Mouse (Mus musculus) cerebellum, postnatal 4 days (tissue): ENCODE data around the gene Ccdc18.
"Not testable (repeated sequence)": the region's sequence is repeated elsewhere in the genome, so short reads cannot be mapped to it uniquely, and the experiment has no call there.

Source experiments
- DNase-seq, 2 experiments: peaks; one replicate each; pipeline ENCODE4 v3.0.0; 2022; ENCODE audit warnings: low spot score in 2 of 2, mixed read lengths in 1 of 2

Gene Ccdc18

DNA sequence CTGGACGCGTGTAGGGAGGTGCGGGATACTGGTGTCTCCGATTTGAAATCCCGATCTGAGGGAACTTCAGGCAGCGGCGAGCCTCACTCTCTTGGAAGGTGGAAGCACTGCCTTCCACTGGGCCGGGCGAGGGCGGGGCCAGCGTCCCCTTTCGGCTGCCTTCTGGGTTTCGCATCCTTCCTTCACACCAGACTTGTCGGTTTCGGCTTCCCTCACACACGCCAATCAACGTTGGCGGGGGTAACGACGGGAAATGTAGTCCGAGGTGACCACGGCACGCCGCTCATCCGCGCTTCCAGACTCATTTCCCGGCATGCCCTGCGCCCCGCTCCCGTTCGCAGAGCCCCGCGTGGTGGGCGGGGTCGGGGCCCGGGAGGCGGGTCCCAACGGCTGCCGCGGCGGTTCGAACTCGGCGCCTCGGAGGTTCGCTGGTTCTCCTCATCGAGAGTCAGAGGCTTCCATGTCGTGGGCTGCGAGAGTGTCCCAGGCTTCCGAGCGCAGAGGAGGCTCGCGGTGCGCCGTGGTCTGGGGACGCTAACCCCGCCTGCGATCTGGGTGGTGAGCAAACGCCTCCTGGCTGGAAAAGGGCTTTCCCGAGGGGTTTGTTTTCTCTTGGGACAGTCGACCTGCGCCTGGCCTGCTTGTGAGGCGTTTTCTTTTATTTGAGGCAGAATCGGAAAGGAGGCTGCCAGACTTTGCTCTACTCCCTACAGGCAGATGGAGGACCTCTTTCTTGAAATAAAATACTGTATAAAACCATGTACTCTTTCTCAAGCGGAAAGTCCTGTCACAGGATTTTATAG lies at the start of gene Ccdc18, which contains the start of gene Tmed5:
Gene Ccdc18, plus strand, starts transcription at position 435 of the 803 bp plus-strand sequence.
Gene Tmed5, minus strand, starts transcription at position 180 of the 803 bp plus-strand sequence.
- DNase-seq, result peak; percentile 94 to 97

DNA sequence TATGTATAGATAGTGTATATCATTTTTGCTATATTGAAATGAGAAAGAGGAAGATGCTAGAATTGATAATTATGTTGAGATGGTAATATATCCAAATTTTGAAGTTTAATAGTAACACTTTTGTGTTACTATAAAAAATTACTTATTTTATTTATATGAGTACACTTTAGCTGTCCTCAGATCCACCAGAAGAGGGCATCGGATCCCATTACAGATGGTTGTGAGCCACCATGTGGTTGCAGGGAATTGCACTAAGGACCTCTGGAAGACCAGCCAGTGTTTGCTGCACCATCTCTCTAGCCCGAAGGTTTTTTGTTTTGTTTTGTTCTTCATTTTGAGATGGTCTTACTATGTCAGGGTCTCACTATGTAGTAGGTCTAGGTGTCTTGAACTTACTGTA lies 47.2 kb upstream of the Ccdc18 start:
- DNase-seq, result no peak

DNA sequence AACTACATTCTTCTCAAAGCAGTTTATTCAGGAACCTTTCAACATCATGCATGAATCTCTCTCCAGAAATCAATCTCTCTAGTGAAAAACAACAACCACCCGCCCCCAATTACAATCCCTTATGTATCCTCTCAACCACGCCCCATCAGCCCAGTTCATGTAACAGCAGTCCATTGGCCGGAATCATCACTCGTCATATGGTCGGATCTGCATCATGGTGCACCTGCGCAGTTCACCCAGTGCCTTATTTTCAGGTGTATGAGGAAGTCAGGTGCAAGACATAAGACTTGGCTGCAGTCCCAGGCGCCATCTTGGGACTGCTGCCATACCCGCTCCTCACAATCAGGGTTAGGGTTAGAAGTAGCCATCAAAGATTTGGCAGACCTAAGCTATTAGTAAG lies 39.9 kb upstream of the Ccdc18 start:
- not testable (repeated sequence) for DNase-seq

DNA sequence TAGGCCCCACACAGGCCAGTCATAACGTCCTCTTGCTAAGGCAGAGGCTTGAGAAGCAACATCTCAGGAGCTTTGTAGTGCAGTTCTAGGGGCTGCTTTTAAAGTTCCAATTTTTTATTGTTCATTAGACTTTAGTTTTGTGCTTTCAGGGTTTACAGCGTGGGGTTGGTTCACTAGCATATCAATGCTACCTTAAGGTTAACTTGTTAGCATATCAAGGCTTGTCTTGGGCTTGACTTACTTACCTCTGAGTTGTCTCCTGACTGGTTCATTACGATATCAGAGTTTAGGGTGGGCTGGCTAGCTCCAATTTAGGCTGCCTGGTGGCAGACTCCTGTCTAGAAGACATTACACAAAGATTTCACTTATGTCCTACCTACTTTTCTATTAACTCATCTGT lies 35.0 kb upstream of the Ccdc18 start:
- DNase-seq, result no peak

DNA sequence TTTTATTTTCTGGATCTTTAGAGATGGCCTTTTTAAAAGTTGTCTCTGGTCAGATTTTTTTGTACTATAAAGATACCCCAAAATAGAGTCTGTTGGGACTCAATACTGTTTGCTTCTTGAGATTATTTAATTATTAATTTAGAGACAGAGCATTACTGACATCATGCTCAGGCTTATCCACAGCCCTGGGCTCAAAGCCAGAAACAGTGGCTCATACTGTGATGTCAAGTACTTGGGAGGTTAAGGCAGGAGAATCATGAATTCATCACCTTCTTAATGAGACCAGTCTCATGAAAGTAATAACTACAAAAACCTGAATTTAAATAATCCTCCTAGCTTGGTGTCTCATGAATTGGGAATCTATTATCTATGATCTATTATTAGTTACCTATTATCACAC lies 32.5 kb upstream of the Ccdc18 start:
- DNase-seq, result no peak

DNA sequence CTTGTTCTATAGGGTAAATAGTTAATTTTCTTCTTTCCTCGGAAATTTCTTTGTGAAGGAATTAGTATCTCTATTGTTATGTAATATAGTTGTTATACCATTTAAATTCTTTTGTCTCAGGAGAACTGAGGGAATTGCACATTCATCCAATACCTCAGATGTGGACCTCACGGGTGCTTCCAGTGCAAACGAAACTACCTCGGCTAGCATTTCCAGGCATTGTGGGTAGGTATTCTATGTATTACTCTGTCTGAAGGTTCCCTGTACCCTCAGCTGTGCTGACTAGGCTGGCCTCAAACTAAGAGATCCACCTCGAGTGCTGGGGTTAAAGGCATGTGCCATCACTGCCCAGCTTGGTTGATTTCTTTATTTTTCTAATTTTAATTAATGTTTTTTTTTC lies 28.4 kb upstream of the Ccdc18 start:
- no peak for DNase-seq

DNA sequence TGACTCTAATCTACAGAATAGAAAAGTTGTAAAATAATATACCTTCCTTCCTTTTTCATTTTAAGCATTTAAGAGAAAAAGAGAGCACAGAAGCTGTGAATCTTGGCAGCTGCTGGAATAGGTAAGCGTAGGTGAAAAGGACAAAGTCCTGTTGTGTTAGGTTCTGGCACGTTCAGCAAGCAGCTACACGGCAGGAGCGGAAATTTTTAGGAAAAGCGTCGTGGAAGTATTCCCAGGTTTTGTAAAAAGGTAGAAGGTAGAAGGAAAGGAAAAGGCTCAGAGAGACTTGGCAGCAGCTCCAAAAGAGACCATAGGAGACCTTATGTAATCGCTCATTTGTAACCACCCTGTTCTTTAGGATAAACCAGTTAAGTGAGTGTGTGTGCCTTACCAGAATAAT lies 23.3 kb upstream of the Ccdc18 start:
- DNase-seq, result no peak

DNA sequence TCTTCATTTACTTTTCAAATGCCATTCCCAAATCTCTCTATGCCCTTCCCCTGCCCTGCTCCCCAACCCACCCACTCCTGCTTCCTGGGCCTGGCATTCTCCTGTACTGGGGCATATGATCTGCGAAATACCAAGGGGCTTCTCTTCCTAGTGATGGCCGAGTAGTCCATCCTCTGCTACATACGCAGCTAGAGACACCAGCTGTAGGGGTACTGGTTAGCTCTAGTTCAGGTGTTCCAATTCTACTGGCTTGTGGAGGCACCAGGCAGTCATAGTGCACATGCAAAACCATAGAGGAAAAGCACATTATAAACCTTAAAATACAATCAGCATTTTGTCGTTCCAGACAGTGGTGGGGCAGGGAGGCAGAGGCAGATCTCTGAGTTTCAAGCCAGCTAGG lies 15.0 kb upstream of the Ccdc18 start:
- no peak for DNase-seq

DNA sequence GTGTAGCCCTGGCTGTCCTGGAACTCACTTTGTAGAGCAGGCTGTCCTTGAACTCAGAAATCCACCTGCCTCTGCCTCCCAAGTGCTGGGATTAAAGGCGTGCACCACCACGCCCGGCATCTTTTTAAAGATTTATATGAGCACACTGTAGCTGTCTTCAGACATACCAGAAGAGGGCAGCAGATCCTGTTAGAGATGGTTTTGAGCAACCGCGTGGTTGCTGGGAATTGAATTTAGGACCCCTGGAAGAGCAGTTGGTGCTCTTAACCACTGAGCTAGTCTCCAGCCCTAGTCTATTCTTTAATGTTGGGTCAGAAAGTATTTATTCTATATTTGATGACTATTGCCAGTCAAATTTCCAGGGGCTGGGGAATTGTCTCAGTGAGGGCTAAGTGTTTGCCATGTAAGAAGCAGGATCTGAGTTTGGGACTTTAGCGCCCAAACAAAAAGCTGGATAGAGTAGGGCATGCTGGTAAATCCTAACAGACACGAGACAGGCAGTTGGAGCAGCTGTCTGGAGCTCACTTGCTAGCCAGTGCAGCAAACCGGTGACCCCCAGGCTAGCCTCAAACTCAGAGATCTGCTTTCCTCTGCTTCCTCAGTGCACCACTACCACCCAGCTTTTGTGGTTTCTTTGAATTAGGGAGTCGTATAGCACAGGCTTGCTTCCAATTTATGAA lies 12.3 kb upstream of the Ccdc18 start:
- DNase-seq, result no peak

DNA sequence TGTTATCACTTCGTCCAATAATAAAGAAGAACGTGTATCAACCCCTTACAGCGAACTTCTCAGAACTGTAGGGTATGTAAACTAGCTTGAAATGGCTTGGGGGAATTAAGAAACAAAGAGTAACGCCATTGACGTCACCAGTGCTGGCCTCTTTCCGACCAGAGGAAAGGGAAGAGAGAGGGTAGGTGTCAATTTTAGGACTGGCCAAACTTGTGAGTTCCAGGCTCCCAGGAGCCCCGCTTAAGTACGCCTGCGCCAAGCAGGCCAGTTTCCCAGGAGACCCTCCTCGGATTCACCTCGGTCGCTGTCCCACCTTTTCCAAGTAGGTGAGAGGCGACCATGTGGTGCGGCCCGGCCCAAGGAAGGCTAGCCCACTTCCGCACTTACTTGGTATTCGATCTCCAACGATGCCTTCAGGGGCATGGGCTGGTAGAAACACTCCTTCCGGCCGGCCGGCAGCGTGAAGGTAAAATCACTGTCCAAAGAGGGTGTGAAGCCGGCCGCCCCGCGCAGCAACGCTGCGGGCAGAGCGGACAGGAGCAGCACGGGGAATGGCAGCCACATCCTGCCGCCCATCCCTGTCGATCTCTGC lies 730 bp upstream of the Ccdc18 start:
- DNase-seq, result peak in 1 of 2 experiments; percentile 23

DNA sequence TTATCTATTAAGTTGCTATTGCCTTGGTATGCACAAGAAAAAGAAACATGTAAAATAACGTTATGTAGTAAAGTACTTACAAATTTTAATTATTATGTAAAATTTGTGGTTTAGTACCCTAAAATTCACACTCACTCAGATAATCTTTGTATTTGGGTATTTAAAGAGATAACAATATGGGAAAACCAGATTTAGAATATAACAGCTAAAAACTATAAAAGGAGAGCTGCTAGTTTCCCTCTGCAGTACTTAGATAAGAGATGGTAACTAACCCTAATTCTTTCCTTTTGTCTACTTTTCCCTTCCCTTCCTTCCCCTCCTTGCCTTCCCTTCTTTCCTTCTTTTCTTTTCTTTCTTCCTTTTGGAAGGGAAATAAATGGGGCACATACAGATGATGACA lies 19.9 kb downstream of the Ccdc18 start:
- no peak for DNase-seq

DNA sequence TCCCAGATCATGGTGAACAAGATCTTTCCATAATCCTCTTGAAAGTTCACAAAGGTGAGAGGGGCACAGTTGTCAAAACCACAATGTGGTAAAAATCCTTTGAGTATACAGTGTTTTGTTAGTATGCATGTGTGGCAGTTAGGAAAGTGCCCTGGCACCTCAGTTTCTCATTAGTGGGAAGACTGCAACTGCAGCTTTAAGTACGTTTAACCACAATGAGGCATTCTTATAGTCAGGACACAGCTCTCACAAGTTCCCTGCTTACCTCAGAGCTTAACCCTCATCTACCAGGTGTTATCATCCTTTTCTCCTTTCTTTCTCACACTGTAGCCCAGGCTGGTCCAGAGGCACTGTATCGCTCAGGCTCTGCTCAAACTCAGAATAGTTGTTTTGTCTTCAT lies 28.1 kb downstream of the Ccdc18 start:
- DNase-seq, result no peak

DNA sequence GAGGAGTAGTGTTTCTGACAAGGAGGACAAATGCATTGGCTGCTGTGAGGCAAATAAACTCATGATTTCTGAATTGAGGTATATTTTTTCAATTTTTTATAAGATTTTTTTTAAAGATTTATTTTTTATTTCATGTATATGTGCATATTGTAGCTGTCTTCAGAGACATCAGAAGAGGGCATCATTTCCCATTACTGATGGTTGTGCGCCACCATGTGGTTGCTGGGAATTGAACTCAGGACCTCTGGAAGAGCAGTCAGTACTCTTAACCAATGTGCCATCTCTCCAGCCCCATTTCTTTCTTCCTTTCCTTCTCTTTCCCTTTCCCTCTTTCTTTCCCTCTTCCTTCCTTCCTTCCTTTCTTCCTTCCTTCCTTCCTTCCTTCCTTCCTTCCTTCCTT lies 31.0 kb downstream of the Ccdc18 start:
- DNase-seq, result peak in 1 of 2 experiments; percentile 17

DNA sequence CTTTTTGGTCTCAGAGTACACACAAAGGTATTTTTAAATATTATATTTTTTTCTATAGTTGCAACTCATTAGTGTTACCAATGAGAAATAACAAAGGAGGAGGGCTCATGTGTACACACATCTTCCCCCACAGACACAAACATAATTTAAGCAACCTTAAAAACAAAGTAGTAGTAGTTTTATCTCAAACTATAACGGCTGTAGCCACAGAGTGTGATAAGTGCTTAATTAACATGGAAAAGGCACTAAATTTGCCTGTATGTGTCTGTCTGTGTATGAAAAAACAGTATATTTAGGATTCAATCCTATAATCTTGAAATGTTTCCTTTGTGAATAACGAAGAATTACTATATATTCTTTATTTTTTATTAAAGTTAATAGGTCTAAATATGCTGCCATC lies 51.4 kb downstream of the Ccdc18 start:
- DNase-seq, result no peak

DNA sequence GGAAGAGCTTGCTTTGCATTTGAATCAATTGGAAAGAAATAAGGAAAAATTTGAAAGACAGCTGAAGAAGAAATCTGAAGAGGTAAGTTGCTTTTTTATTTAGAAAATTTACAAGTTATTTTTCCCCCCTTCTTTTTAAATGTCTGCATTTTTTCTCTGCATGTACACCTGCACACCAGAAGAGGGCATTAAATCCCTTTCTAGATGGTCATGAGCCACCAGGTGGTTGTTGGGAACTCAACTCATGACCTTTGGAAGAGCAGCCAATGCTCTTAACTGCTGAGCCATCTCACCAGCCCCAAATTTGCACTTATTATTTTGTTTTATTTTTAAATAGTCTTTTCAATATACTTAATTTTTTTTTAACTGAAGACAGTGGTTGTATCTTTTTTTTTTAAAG lies 56.3 kb downstream of the Ccdc18 start:
- DNase-seq, result no peak

DNA sequence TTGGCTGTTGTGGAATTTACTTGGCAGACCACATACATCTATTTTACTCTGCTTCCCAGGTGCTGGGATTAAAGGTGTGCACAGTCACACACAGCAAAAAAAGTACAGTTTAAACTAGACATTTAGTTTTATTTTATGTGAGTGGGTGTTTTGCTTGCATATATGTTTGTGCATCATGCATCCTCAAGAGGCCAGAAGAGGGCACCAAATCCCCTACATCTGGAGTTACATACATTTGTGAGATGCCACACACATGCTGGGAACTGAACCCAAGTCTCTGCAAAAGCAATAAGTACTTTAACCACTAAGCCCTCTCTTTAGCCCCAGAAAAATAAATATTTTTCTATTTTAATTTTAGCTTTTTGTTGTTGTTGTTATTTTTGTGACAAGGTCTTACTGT lies 73.3 kb downstream of the Ccdc18 start:
- no peak for DNase-seq

DNA sequence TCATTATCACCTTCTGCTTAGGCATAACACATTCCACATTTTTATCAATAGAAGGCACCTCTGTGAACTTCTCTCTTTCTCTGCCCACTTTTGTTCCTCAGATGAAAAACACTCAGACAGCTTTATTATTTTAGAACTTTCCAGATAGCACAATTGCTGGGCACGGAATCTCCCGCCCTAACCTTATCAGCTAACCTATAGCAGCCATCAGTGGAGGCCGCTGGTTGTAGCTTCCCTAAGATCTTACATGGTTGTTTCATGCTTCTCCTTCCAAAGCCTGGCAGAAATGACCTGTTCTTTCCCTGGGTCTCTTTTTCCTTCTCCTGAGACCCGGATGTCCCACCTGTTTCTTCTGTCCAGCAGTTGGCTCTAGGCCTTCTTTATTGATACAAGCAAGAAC lies 78.8 kb downstream of the Ccdc18 start:
- DNase-seq, result no peak

DNA sequence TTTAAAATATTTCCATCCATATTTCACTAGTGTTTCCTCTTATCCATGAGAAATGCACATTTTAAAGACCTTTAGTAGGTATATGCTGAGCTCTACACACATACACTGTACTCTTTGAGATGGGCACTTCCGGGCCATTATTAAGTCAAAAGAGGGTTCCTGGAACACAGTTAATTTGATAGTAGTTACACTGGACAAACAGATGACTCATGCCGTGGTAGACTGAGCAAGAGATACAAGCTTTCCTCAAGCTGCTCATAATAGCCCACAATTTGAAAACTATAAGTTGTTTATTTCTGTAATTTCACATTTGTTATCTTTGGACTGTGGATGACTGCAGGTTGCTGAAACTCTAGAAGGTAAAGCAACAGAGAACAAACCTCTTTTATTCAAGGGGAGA lies 82.3 kb downstream of the Ccdc18 start:
- DNase-seq, result no peak

DNA sequence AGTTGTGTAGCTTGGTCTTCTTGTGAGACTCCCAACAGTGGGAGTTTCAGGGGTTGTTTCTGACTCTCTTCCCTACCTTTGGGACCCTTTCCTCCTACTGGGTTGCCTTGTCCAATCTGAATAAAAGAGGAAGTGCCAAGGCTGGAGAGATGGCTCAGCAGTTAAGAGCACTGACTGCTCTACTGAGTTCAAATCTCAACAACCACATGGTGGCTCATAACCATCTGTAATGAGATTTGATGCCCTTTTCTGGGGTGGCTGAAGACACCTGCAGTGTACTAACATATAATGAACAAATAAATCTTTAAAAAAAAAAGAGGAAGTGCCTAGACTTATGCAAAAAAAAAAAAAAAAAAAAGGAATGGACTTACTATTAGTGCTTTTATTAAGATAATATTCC lies 91.4 kb downstream of the Ccdc18 start:
- no peak for DNase-seq

DNA sequence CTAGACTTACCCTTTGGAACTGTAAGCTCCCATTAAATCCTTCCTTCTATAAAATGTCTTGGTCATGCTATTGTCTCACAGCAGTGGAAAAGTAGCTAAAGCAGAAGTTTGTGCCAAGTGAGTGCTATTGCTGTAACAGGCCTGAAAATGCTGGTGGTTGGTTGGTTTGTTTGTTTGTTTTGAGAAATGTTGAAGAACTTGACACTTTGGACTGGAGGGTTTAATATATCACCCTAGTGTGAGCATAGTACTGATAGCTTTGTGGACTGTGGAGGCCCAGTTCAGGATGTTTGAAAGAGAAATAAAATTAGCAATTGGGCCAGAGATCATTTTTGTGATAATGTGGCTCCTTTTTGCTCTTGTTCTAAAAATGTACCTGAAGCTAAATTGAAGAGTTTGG lies 93.5 kb downstream of the Ccdc18 start:
- no peak for DNase-seq

DNA sequence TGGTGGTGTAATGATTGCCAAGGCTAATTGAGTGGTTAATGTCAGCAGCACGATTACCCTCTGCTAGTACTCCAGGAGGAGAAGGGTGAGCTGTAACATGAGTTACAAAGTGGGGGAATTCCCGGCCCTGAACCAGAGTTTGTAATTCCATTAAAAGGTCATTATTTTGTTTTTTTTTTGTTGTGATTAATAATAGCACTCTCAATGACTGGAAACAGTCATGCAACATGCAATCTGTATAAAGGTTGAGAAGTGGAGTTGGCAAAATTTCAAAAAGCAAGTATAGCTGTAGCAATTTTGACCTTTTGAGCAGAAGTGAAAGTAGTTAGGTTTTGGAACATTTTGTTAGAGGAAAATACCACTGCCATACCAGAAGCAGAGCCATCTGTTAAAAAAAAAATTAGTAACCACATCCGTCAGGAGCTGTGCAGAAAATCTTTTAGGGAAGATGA lies 113.7 kb downstream of the Ccdc18 start:
- no peak for DNase-seq

DNA sequence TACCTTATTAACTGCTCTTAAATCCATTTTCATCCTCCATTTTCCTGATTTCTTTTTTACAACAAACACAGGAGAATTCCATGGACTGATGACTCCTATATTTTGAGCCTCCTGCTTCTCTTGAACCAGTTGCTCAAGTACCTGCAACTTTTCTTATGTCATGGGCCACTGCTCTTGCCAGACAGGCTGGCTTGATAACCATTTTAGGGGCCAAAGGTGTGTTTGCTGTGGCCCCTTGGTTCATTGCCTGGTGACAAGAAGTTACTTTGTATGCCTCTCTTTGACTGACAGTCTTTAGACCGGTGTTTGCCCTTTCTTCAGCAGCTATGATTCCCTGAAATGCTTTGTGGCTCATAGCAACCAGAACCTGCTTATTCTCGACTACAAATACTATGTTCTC lies 117.4 kb downstream of the Ccdc18 start:
- no peak for DNase-seq

DNA sequence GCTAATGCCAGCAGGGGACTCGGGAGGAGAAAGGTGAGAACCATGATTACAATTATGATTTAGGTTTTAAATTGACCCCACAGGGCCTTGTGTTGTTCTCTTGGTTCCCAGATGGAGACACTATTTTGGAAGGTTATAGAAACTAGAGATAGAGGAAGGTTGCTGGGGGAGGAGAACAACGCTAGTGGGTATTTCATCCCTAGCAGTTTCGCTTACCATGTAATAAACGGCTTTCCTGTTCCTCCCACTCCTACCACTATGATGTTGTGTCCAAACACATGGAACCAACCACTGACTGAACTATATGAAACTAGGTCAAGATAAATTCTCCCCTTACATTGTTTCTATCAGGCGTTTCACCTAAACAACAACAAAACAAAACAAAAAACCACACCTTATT lies 122.6 kb downstream of the Ccdc18 start:
- DNase-seq, result no peak
